ENCODE assay signal across 8 mouse cellular contexts in genomic region chr11:96065215-96065911, GRCm38 (mm10). TPM values are rescaled to one million over a fixed set of nuclear protein-coding genes. Genes with fewer than 3 reads are reported as not detected.
DNase-seq lines count a peak whose midpoint lies in the region; ATAC-seq and TF ChIP-seq lines count a peak whose summit lies in the region.

Ube2z (minus strand) TSS chr11:96065388.

- H3K27me3 ChIP-seq in hindbrain, embryonic 10.5 days (ENCODE audit: insufficient read depth, poor library complexity, severe bottlenecking) = no peaks in the 10 kb centered on the region
- H3K27me3 ChIP-seq in lung, postnatal 0 days (replicated peaks; ENCODE audit: insufficient read depth, low read length) = no peaks in the 10 kb centered on the region

- peaks cover 28% of the 10 kb centered on the region for H3K4me1 ChIP-seq in hindbrain, embryonic 10.5 days (replicated peaks)
- H3K4me1 ChIP-seq in lung, postnatal 0 days (ENCODE audit: insufficient read depth, low read depth, low read length) = peaks cover 8% of the 10 kb centered on the region; the same call in 1 of the 2 replicates

- H3K4me3 ChIP-seq in hindbrain, embryonic 10.5 days = peak within 1 kb of the TSS; percentile 97
- peak within 1 kb of the TSS; percentile 76 for H3K4me3 ChIP-seq in lung, postnatal 0 days (ENCODE audit: low read depth, low read length)

- H3K36me3 ChIP-seq in hindbrain, embryonic 10.5 days = peaks cover 37% of the 10 kb centered on the region
- peaks cover 6% of the 10 kb centered on the region; the same call in 1 of the 2 replicates for H3K36me3 ChIP-seq in lung, postnatal 0 days (ENCODE audit: insufficient read depth, low read length)

- H3K9me3 ChIP-seq in hindbrain, embryonic 10.5 days = no peaks in the 10 kb centered on the region
- H3K9me3 ChIP-seq in lung, postnatal 0 days (ENCODE audit: low read length) = no peaks in the 10 kb centered on the region

- WGBS in hindbrain, embryonic 10.5 days = 5% methylated on average over 50 of the region's 50 CpGs
- WGBS in lung, postnatal 0 days = 5% methylated on average over 41 of the region's 50 CpGs

- peak; percentile 71 for DNase-seq in MEL-GATA-1-ER (ENCODE audit: extremely low read depth, low read depth)
- peak; percentile 98 for DNase-seq in cerebellum, adult 8-10 months
- DNase-seq in hindbrain, embryonic 10.5 days (ENCODE audit: low spot score) = peak; percentile 96
- DNase-seq in layer of hippocampus, adult 9-11 months = peak; percentile 97
- peak; percentile 98 for DNase-seq in lung, postnatal 0 days (ENCODE audit: low spot score)
- peak; percentile 99 for DNase-seq in ovary, postnatal 14 days (ENCODE audit: low spot score)
- peak; percentile 98 for DNase-seq in thymus, postnatal 14 days

- peak; percentile 96 for ATAC-seq in frontal cortex, adult (ENCODE audit: low TSS enrichment)
- peak; percentile 98 for ATAC-seq in lung, postnatal 0 days

- H3K27ac ChIP-seq in hindbrain, embryonic 10.5 days = peak within 1 kb of the TSS; percentile 97
- H3K27ac ChIP-seq in lung, postnatal 0 days (ENCODE audit: low read length) = peak within 1 kb of the TSS; percentile 88

- TF ChIP-seq CTCF in lung, postnatal 0 days (IDR thresholded peaks at IDR 0.05) = peak; percentile 38

- peak within 1 kb of the TSS; percentile 88 for H3K9ac ChIP-seq in lung, postnatal 0 days (replicated peaks; ENCODE audit: low read depth)

- peak within 1 kb of the TSS; percentile 76 for H3K4me2 ChIP-seq in lung, postnatal 0 days (replicated peaks; ENCODE audit: low read depth, low read length)

- no peak for TF ChIP-seq EP300 in lung, postnatal 0 days (IDR thresholded peaks at IDR 0.05)

RNA-seq across cellular contexts. Expression of gene Ube2z, which starts in this region (rescaled TPM):
- polyA plus RNA-seq in hindbrain, embryonic 10.5 days (2016; fragmentation: Nextera tagmentation; extraction: Ambion mirVana) = 28.6 and 28.7 TPM in 2 replicates
- 29.6 and 31.6 TPM in 2 replicates for polyA plus RNA-seq in lung, postnatal 0 days (2015; fragmentation: Nextera tagmentation; extraction: Ambion mirVana)

Comparison
In these comparisons a context has a peak if more than half of its experiments do, and no peak if none do; other contexts are left out.
1. Peak in every context shown above with its lines: DNase-seq, ATAC-seq, H3K4me3 ChIP-seq and H3K27ac ChIP-seq.